Mouse (Mus musculus) kidney, embryonic 16.5 days (tissue): ENCODE measurements around the gene Adgrf5. TPM values are rescaled to one million over a fixed set of nuclear protein-coding genes. Genes with fewer than 3 reads are reported as not detected.

ENCODE experiments used
- ATAC-seq: fragments of 200-750 bp; cut with Nextera tagmentation; 2 replicates; pipeline ENCODE4 v1.8.0; 2017; ENCODE audit warnings: moderate TSS enrichment; ENCODE audit not compliant: low FRiP score, low TSS enrichment
- H3K27ac ChIP-seq: fragments of 300-500 bp; sonication (generic); 2 replicates; pipeline ENCODE4 v1.5.1; 2014; ENCODE audit warnings: low read length
- H3K27me3 ChIP-seq: fragments of 300-500 bp; sonication (generic); 2 replicates; pipeline ENCODE4 v1.6.1; 2014; ENCODE audit warnings: low read length, control low read depth, mixed read lengths; ENCODE audit not compliant: insufficient read depth
- H3K36me3 ChIP-seq: fragments of 300-500 bp; sonication (generic); 2 replicates; pipeline ENCODE4 v1.6.1; 2014; ENCODE audit warnings: low read length, control low read depth, mixed read lengths; ENCODE audit not compliant: insufficient read depth
- H3K4me1 ChIP-seq: fragments of 300-500 bp; sonication (generic); 2 replicates; pipeline ENCODE4 v1.6.1; 2014; ENCODE audit warnings: low read length, control low read depth, mixed read lengths; ENCODE audit not compliant: insufficient read depth
- H3K4me2 ChIP-seq: fragments of 300-500 bp; sonication (generic); replicated peaks from 2 replicates; pipeline ENCODE4 v1.6.1; 2014; ENCODE audit warnings: low read depth, low read length
- H3K4me3 ChIP-seq: fragments of 300-500 bp; sonication (generic); 2 replicates; pipeline ENCODE4 v1.5.1; 2014; ENCODE audit warnings: mild to moderate bottlenecking, low read length
- H3K9ac ChIP-seq: fragments of 300-500 bp; sonication (generic); replicated peaks from 2 replicates; pipeline ENCODE4 v1.6.1; 2014; ENCODE audit warnings: low read length
- H3K9me3 ChIP-seq: fragments of 300-500 bp; sonication (generic); 2 replicates; pipeline ENCODE4 v1.6.1; 2016; ENCODE audit warnings: low read length, control low read depth
- WGBS: fragments of 180-500 bp; shearing (Covaris S2); extraction: QIAGEN DNeasy Blood & Tissue Kit; methylation state at CpG from one replicate; pipeline ENCODE4 v1.1.7; 2014; 5-methylcytosine and 5-hydroxymethylcytosine counted together
- polyA plus RNA-seq: library from polyadenylated mRNA; unstranded; fragments of >200 nt; fragmentation: Nextera tagmentation; extraction: Ambion mirVana; gene quantifications from 2 replicates; pipeline ENCODE4 v1.2.1, GENCODE M21; 2015

The Adgrf5 gene
- polyA plus RNA-seq, 1 experiment from 2014 or later: 25.5 TPM

- peak; percentile 88 for ATAC-seq
- H3K4me3 ChIP-seq: no peak overlapping the region
- no peaks in the 10 kb centered on the region for H3K9me3 ChIP-seq
- H3K27me3 ChIP-seq: no peaks in the 10 kb centered on the region
- H3K36me3 ChIP-seq: no peaks in the 10 kb centered on the region
- 0 out of 2 replicates have a peak, but pooled peaks cover 9% of the 10 kb centered on the region for H3K4me1 ChIP-seq
- H3K9ac ChIP-seq: no peak overlapping the region
- WGBS: 36% methylated on average over 4 of the region's 4 CpGs
- 0 out of 2 replicates have a peak overlapping the region, but pooled peaks have one; percentile 2 for H3K4me2 ChIP-seq
- peak overlapping the region; percentile 46; the same call in 1 of the 2 replicates for H3K27ac ChIP-seq
These were observed 143.8 kb downstream of the Adgrf5 start for GRCm38 (mm10) chr17:43503861-43504593.

- no peak overlapping the region for H3K4me2 ChIP-seq
- H3K4me3 ChIP-seq: no peak overlapping the region
- H3K27ac ChIP-seq: peak overlapping the region; percentile 46; the same call in 1 of the 2 replicates
- H3K36me3 ChIP-seq: no peaks in the 10 kb centered on the region
- no peaks in the 10 kb centered on the region for H3K27me3 ChIP-seq
- H3K4me1 ChIP-seq: 0 out of 2 replicates have a peak, but pooled peaks cover 9% of the 10 kb centered on the region
- 29% methylated on average over 6 of the region's 6 CpGs for WGBS
- H3K9ac ChIP-seq: no peak overlapping the region
- ATAC-seq: no peak
- no peaks in the 10 kb centered on the region for H3K9me3 ChIP-seq
These were observed 144.3 kb downstream of the Adgrf5 start for GRCm38 (mm10) chr17:43504594-43504934.

Other genes starting within 250 kb of the Adgrf5 start
- gene Adgrf1, start 90.1 kb upstream of the Adgrf5 start, polyA plus RNA-seq: 0.54 and 1.2 TPM in 2 replicates
- 63.4 and 71.3 TPM in 2 replicates for gene Mep1a, start 142.4 kb downstream of the Adgrf5 start, polyA plus RNA-seq
- 0.47 TPM in 1 of 2 replicates, not detected in the other for gene Ankrd66, start 183.2 kb downstream of the Adgrf5 start, polyA plus RNA-seq
- 75.4 and 76.4 TPM in 2 replicates for gene Pla2g7, start 207.6 kb downstream of the Adgrf5 start, polyA plus RNA-seq